Mouse (Mus musculus) spleen, adult 2 months (tissue): Measurements from ENCODE around the gene Rap2b. TPM values are rescaled to one million over a fixed set of nuclear protein-coding genes. Genes with fewer than 3 reads are reported as not detected.

ENCODE experiments used
- DNase-seq, 2 experiments: peaks; one replicate each; pipeline versions ENCODE4 v3.0.0 to v3.0.0-alpha.2; 2012 to 2021; ENCODE audit warnings: low spot score in 2 of 2, low read depth in 1 of 2
- H3K27ac ChIP-seq: fragments of 200-500 bp; 2 replicates; pipeline ENCODE4 v1.5.1; 2012; ENCODE audit warnings: low read length, inconsistent platforms; ENCODE audit not compliant: insufficient read depth
- H3K27me3 ChIP-seq: fragments of 200-500 bp; 2 replicates; pipeline ENCODE4 v1.6.1; 2012; ENCODE audit warnings: mild to moderate bottlenecking, moderate library complexity, low read length, inconsistent platforms; ENCODE audit not compliant: control insufficient read depth, insufficient read depth
- H3K36me3 ChIP-seq: fragments of 200-500 bp; 2 replicates; pipeline ENCODE4 v1.6.1; 2012; ENCODE audit warnings: mild to moderate bottlenecking, low read length, inconsistent platforms; ENCODE audit not compliant: control insufficient read depth, insufficient read depth
- H3K4me1 ChIP-seq: fragments of 200-500 bp; 2 replicates; pipeline ENCODE4 v1.6.1; 2011; ENCODE audit warnings: inconsistent platforms; ENCODE audit not compliant: control insufficient read depth, insufficient read depth, insufficient read length
- H3K4me3 ChIP-seq: fragments of 200-500 bp; 2 replicates; pipeline ENCODE4 v1.5.1; 2011; ENCODE audit warnings: mild to moderate bottlenecking, inconsistent platforms; ENCODE audit not compliant: insufficient read depth, insufficient read length; ENCODE audit errors: extremely low read depth
- CTCF ChIP-seq: fragments of 200-500 bp; IDR thresholded peaks from 2 replicates; pipeline ENCODE4 v1.5.1; 2011; ENCODE audit warnings: mild to moderate bottlenecking, inconsistent platforms; ENCODE audit not compliant: insufficient read depth, insufficient read length, insufficient replicate concordance; ENCODE audit errors: extremely low read depth
- POLR2A ChIP-seq: fragments of 200-500 bp; IDR thresholded peaks from 2 replicates; pipeline ENCODE4 v1.6.1; 2011; ENCODE audit warnings: low read depth, low read length, inconsistent platforms
- WGBS: fragments of 180-500 bp; shearing (Covaris S2); methylation state at CpG from one replicate; pipeline ENCODE4 v1.1.7; 2018; 5-methylcytosine and 5-hydroxymethylcytosine counted together
- polyA plus RNA-seq: library from polyadenylated mRNA; depleted of rRNA; stranded (reverse); fragments of >200 nt; gene quantifications from 2 replicates; pipeline ENCODE4 v1.2.3, GENCODE M21; 2012; rRNA removed

Rap2b gene
- polyA plus RNA-seq, 1 experiment: 6.4 TPM

DNA sequence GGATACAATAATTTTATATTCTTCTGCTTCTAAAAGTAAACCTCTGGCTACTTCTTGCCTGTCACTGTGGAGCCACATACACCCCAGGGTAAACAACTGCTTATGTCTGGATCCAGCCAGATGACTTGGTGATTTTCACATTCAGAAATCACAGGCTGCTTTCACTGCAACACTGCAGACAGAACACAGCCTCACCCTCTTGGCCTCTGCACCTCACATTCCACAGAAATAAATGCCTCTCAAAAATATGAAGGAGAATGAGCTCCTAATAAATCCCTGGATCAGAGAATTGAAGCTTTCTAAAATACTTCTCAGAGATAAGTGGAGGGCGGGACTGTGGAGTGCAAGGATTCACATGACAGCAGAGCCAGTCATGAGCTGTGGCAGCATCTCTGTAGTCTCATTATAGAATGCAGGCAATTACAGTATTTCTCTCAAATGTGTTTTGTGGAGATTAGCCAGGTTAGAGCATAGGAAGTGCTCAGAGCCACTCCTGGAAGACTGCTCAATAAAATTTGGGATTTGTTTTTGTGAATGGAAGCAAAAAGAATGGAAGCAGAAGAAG lies 39.5 kb downstream of the Rap2b start:
- TF ChIP-seq CTCF (no peak), POLR2A (no peak)
- H3K36me3 ChIP-seq: no peaks in the 10 kb centered on the region
- WGBS: 67% methylated on average over 1 of the region's 1 CpGs
- no peak overlapping the region for H3K4me3 ChIP-seq
- H3K27ac ChIP-seq: no peak overlapping the region
- DNase-seq: no peak
- no peaks in the 10 kb centered on the region for H3K4me1 ChIP-seq
- H3K27me3 ChIP-seq: no peaks in the 10 kb centered on the region

DNA sequence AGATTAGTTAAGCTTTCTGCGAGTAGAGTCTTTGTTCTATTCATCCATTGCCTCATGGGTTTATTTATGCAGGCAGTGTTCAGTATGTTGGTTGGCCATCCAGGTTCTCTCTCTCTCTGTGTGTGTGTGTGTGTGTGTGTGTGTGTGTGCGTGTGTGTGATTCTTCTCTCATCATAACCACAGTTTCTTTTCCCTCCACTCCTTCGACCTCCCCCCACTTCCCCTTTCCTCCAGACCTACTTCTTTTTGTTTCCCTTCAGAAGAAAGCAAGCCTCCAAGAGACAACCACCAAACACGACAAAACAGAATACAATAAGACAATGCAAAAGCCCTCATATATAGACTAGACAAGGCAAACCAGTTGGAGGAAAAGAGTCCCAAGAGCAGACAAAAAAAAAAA lies 45.5 kb downstream of the Rap2b start:
- TF ChIP-seq CTCF (no peak), POLR2A (no peak)
- no peak overlapping the region for H3K27ac ChIP-seq
- peak in 1 of 2 experiments; percentile 26 for DNase-seq
- H3K4me1 ChIP-seq: peaks cover 7% of the 10 kb centered on the region
- H3K4me3 ChIP-seq: no peak overlapping the region
- 40% methylated on average over 4 of the region's 4 CpGs for WGBS
- no peaks in the 10 kb centered on the region for H3K27me3 ChIP-seq
- no peaks in the 10 kb centered on the region for H3K36me3 ChIP-seq

DNA sequence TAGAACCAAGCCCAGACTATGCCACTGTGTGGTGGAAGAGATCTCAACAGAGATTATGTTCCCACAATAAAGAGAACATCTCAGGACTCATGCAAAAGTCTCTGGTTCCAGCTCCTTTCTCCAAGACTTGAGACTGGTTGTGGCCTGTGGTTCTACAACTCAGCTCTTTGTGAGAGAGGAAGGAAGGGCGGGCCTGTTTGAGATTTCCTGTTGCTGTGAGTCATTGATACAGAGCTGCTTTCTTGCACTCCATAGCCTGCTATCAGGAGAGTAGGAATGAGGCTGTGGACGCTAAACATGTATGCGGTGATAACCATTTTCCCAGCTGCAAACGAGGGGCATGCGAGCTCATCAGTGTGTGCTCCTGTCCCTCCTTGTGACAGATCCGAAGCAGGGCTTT lies 48.2 kb downstream of the Rap2b start:
- Histone ChIP-seq H3K27ac (peak overlapping the region; percentile 9; the same call in 1 of the 2 replicates), H3K4me3 (no peak overlapping the region), H3K4me1 (peaks cover 7% of the 10 kb centered on the region), H3K27me3 (no peaks in the 10 kb centered on the region), H3K36me3 (no peaks in the 10 kb centered on the region)
- DNase-seq: peak; percentile 25 to 29
- WGBS: 7% methylated on average over 6 of the region's 6 CpGs
- no peak for TF ChIP-seq CTCF
- TF ChIP-seq POLR2A: no peak

DNA sequence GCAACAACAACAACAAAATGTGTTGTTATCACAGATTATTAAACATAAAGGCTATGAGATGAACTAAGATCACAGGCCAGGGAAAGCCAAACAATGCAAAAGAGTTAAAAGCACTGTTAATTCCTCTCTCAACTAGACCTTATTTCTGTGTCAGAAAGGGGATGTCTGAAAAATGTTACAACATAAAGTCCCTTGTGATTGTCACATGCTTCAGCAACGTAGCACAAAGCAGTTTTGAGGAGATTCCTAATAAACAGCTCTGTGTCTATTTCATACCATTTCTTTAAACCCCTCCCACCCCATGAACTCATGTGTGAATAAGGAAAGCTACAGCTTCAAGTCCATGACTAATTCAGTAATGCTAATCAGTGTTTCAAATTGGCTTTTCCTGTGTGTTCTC lies 54.4 kb downstream of the Rap2b start:
- H3K36me3 ChIP-seq: no peaks in the 10 kb centered on the region
- no peak overlapping the region for H3K4me3 ChIP-seq
- no peak overlapping the region for H3K27ac ChIP-seq
- TF ChIP-seq POLR2A: no peak
- no peak for TF ChIP-seq CTCF
- H3K4me1 ChIP-seq: no peaks in the 10 kb centered on the region; the same call in 1 of the 2 replicates
- no peaks in the 10 kb centered on the region for H3K27me3 ChIP-seq
- DNase-seq: no peak
- WGBS: 78% methylated on average over 1 of the region's 1 CpGs

Other genes starting within 250 kb of the Rap2b start
- gene B430305J03Rik, start 4.3 kb downstream of the Rap2b start, polyA plus RNA-seq: 0.68 and 0.92 TPM in 2 replicates